Comparison of ENCODE assay signal across 8 mouse cellular contexts in the genomic region with DNA sequence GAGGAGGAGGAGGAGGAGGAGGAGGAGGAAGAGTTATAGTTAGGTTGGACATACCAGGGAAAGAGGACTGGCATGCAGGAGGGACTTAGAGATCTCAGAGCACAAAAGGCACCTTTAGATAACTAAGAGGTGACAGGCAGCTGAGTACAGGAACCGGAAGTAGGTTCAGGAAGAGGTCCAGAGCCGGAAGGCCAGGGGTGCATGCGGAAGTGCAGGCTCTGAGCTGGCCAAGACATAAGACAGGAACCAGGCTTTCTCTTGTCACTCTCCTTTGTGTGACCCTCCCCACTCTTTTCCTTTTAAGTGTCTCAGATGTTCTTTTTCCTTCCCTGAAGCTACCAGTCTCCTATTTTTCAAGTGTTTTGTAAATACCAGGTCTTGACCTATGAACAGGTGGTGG. TPM values are rescaled to one million over a fixed set of nuclear protein-coding genes. Genes with fewer than 3 reads are reported as not detected.
DNase-seq lines count a peak whose midpoint lies in the region; ATAC-seq and TF ChIP-seq lines count a peak whose summit lies in the region.

No protein-coding gene starts in this region.

- H3K4me2 ChIP-seq in forebrain, embryonic 15.5 days (replicated peaks), result no peak overlapping the region
- no peak overlapping the region for H3K4me2 ChIP-seq in forebrain, embryonic 16.5 days (ENCODE audit: low read length)

- intact Hi-C loops in heart, adult 2 months (cut with DNase I), result loop anchor here (2.0 kb wide), 1 partner anchor 38 kb away; a partner anchor contains a TSS

- H3K36me3 ChIP-seq in forebrain, embryonic 15.5 days, result no peaks in the 10 kb centered on the region
- H3K36me3 ChIP-seq in forebrain, embryonic 16.5 days (ENCODE audit: control insufficient read depth, insufficient read depth), result no peaks in the 10 kb centered on the region
- no peaks in the 10 kb centered on the region for H3K36me3 ChIP-seq in heart, adult 2 months (ENCODE audit: control insufficient read depth, insufficient read depth, low read length)
- no peaks in the 10 kb centered on the region for H3K36me3 ChIP-seq in megakaryocyte, embryonic 14.5 days (replicated peaks; ENCODE audit: low read length)

- H3K27ac ChIP-seq in forebrain, embryonic 15.5 days (replicated peaks), result peak overlapping the region; percentile 34
- H3K27ac ChIP-seq in forebrain, embryonic 16.5 days (ENCODE audit: low read length), result no peak overlapping the region
- H3K27ac ChIP-seq in heart, adult 2 months, result peak overlapping the region; percentile 43

- H3K27me3 ChIP-seq in forebrain, embryonic 15.5 days, result no peaks in the 10 kb centered on the region
- H3K27me3 ChIP-seq in forebrain, embryonic 16.5 days (replicated peaks; ENCODE audit: control insufficient read depth, insufficient read depth, low read length), result no peaks in the 10 kb centered on the region
- H3K27me3 ChIP-seq in heart, adult 2 months (ENCODE audit: control insufficient read depth, insufficient read depth, low read length), result no peaks in the 10 kb centered on the region
- peaks cover 2% of the 10 kb centered on the region for H3K27me3 ChIP-seq in megakaryocyte, embryonic 14.5 days (replicated peaks)

- no peak for ATAC-seq in forebrain, embryonic 15.5 days (replicated peaks)
- ATAC-seq in forebrain, embryonic 16.5 days, result no peak
- ATAC-seq in cerebellum, adult (ENCODE audit: insufficient number of reproducible peaks, low FRiP score, low TSS enrichment), result no peak

- no peak for TF ChIP-seq EP300 in heart, adult 2 months (IDR thresholded peaks at IDR 0.05; ENCODE audit: insufficient read depth, low read depth, low read length)

- H3K4me3 ChIP-seq in forebrain, embryonic 15.5 days, result no peak overlapping the region
- no peak overlapping the region for H3K4me3 ChIP-seq in forebrain, embryonic 16.5 days (replicated peaks; ENCODE audit: low read length)
- no peak overlapping the region for H3K4me3 ChIP-seq in heart, adult 2 months
- peak overlapping the region; percentile 59 for H3K4me3 ChIP-seq in megakaryocyte, embryonic 14.5 days (replicated peaks)

- H3K9ac ChIP-seq in forebrain, embryonic 15.5 days (replicated peaks), result no peak overlapping the region
- H3K9ac ChIP-seq in forebrain, embryonic 16.5 days (replicated peaks; ENCODE audit: low read depth, low read length), result no peak overlapping the region
- no peak overlapping the region for H3K9ac ChIP-seq in heart, adult 2 months (ENCODE audit: low read depth, low read length)

- H3K9me3 ChIP-seq in forebrain, embryonic 15.5 days, result no peaks in the 10 kb centered on the region
- H3K9me3 ChIP-seq in forebrain, embryonic 16.5 days (ENCODE audit: control insufficient read depth, low read length), result no peaks in the 10 kb centered on the region
- 0 out of 2 replicates have a peak, but pooled peaks cover under 1% of the 10 kb centered on the region for H3K9me3 ChIP-seq in megakaryocyte, embryonic 14.5 days

- no peak for TF ChIP-seq CTCF in heart, adult 2 months (IDR thresholded peaks at IDR 0.05)

- WGBS in forebrain, embryonic 15.5 days, result 83% methylated on average over 3 of the region's 3 CpGs
- WGBS in forebrain, embryonic 16.5 days, result 83% methylated on average over 3 of the region's 3 CpGs
- 26% methylated on average over 3 of the region's 3 CpGs for WGBS in heart, adult 2 months

- no peaks in the 10 kb centered on the region for H3K79me2 ChIP-seq in heart, adult 2 months (replicated peaks; ENCODE audit: control insufficient read depth, insufficient read depth, low read length)

- peaks cover 20% of the 10 kb centered on the region for H3K4me1 ChIP-seq in forebrain, embryonic 15.5 days
- peaks cover 16% of the 10 kb centered on the region for H3K4me1 ChIP-seq in forebrain, embryonic 16.5 days (replicated peaks; ENCODE audit: control insufficient read depth, insufficient read depth, low read length)
- peaks cover 1% of the 10 kb centered on the region for H3K4me1 ChIP-seq in heart, adult 2 months (ENCODE audit: control insufficient read depth, insufficient read depth, low read length)
- H3K4me1 ChIP-seq in megakaryocyte, embryonic 14.5 days, result peaks cover 33% of the 10 kb centered on the region

- peak in 1 of 2 experiments; percentile 57 for DNase-seq in heart, adult 2 months
- peak; percentile 63 for DNase-seq in kidney, postnatal 14 days
- DNase-seq in c-Kit-positive CD71-positive TER-119-positive erythroid progenitor cells, embryonic 14.5 days (ENCODE audit: low spot score), result no peak
- DNase-seq in gastrocnemius, adult 18-20 months (ENCODE audit: low spot score), result no peak

- no peak for TF ChIP-seq POLR2A in heart, adult 2 months (IDR thresholded peaks at IDR 0.05; ENCODE audit: insufficient read depth, low read depth, low read length)

RNA-seq across cellular contexts. Expression of a gene that starts 38.0 kb away (rescaled TPM):
- polyA plus RNA-seq in forebrain, embryonic 15.5 days (2015; fragmentation: Nextera tagmentation; extraction: Ambion mirVana), result 10.2 and 11.6 TPM in 2 replicates
- polyA plus RNA-seq in forebrain, embryonic 16.5 days (2015; fragmentation: Nextera tagmentation; extraction: Ambion mirVana), result 9.7 and 11.2 TPM in 2 replicates
- 1 to 10 TPM; 7.5 to 8.0 TPM for total RNA-seq in heart, adult 2 months (2021)
- 2.8 and 6.1 TPM in 2 replicates for polyA plus RNA-seq in heart, adult 2 months (2012; rRNA removed)
- 1.2 and 3.1 TPM in 2 replicates for polyA plus RNA-seq in megakaryocyte, embryonic 14.5 days (2012; ENCODE audit: insufficient read depth, low replicate concordance)
- 10 to 100 TPM; 36.7 to 38.0 TPM for total RNA-seq in gastrocnemius, adult 18-20 months (2021)
